Mouse (Mus musculus): ENCODE measurements around the gene Daxx. TPM values are rescaled to one million over a fixed set of nuclear protein-coding genes. Genes with fewer than 3 reads are reported as not detected.

Gene Daxx
- polyA plus RNA-seq, 1 experiment: 56.8 TPM

DNA sequence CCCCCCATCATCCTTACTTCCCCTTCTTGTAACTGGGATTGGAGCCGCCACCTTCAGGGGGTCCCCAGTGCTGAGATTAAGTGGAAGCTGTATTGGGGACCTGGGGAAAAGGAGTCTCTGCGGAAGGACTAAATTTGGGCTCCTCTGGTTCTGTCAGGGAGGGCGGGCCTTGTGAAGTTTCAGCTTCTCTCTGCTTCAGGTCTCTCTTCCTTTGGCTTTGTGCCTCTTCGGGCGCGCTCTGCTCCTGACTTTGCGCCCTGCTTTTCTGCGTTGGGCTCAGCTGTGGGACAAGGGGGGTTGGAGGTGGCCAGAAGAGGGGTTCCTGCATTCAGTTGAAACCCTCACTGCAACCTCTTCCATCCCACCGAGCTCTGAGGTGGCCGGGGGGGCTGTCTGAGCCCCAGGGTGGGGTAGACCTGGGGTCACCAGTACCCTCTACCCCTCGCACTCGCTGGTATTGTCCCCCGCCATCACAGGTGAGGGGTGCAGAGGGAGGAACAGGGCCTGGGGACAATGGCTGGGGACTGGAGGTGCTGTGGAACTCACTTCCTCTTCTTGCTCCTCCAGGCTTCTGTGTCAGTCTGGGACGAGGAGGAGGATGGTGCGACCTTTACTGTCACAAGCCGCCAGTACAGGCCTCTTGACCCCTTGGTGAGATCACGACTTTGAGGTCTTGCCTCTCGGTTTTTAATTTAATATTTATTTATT, 22.1 kb downstream of the Daxx start:
- peaks cover 4% of the 10 kb centered on the region; the same call in 1 of the 2 replicates for H3K4me1 ChIP-seq (ENCODE audit: control insufficient read depth, insufficient read depth, insufficient read length)
- H3K36me3 ChIP-seq (ENCODE audit: control insufficient read depth, insufficient read depth, low read length): peaks cover 40% of the 10 kb centered on the region
- no peaks in the 10 kb centered on the region for H3K27me3 ChIP-seq (ENCODE audit: control insufficient read depth, insufficient read depth, low read length)
- TF ChIP-seq CTCF (IDR thresholded peaks at IDR 0.05; ENCODE audit: extremely low read depth, insufficient read depth, insufficient read length, insufficient replicate concordance) (no peak), POLR2A (IDR thresholded peaks at IDR 0.05; ENCODE audit: low read depth, low read length) (no peak)
- no peak for DNase-seq (ENCODE audit: low read depth in 1 of 2, low spot score in 2 of 2)
- WGBS: 29% methylated on average over 18 of the region's 18 CpGs
- H3K27ac ChIP-seq (ENCODE audit: insufficient read depth, low read length): peak overlapping the region; percentile 98
- peak overlapping the region; percentile 84 for H3K4me3 ChIP-seq (ENCODE audit: extremely low read depth, insufficient read depth, insufficient read length)

DNA sequence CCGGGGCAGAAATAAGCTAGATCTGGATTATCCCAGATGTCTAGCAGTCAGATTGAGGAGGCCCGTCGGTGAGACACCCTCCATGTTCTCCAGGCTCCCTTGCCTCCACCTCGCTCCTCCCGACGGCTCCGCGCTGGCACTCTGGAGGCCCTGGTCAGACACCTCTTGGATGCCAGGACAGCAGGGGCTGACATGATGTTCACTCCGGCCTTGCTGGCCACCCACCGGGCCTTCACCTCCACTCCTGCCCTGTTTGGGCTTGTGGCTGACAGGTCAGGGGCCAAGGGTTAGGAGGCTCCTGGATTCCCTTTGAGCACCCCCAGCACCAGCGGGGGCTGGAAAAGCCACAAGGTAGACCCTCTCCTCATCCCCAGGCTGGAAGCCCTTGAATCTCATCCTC, 22.7 kb downstream of the Daxx start:
- no peak for DNase-seq (ENCODE audit: low read depth in 1 of 2, low spot score in 2 of 2)
- peaks cover 4% of the 10 kb centered on the region; the same call in 1 of the 2 replicates for H3K4me1 ChIP-seq (ENCODE audit: control insufficient read depth, insufficient read depth, insufficient read length)
- H3K27me3 ChIP-seq (ENCODE audit: control insufficient read depth, insufficient read depth, low read length): no peaks in the 10 kb centered on the region
- H3K27ac ChIP-seq (ENCODE audit: insufficient read depth, low read length): no peak overlapping the region
- TF ChIP-seq CTCF (IDR thresholded peaks at IDR 0.05; ENCODE audit: extremely low read depth, insufficient read depth, insufficient read length, insufficient replicate concordance): no peak
- TF ChIP-seq POLR2A (IDR thresholded peaks at IDR 0.05; ENCODE audit: low read depth, low read length): no peak
- 96% methylated on average over 11 of the region's 11 CpGs for WGBS
- H3K4me3 ChIP-seq (ENCODE audit: extremely low read depth, insufficient read depth, insufficient read length): no peak overlapping the region
- H3K36me3 ChIP-seq (ENCODE audit: control insufficient read depth, insufficient read depth, low read length): peaks cover 37% of the 10 kb centered on the region

DNA sequence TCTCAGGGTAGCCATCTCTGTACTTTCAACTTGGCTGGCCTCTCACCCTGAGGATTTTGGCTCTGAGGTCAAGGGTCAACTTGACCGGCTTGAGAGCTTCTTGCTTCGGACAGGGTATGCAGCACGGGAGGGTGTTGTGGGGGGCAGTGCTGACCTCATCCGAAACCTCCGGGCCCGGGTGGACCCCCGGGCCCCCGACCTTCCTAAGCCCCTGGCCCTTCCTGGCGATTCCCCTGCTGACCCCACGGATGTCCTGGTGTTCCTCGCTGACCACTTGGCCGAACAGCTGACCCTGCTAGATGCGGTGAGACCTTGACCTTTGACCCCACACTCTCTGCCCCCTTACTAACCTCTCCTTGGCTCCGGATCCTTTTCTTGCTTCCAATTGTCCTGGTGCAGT, 23.2 kb downstream of the Daxx start:
- Histone ChIP-seq H3K4me3 (ENCODE audit: extremely low read depth, insufficient read depth, insufficient read length) (no peak overlapping the region), H3K27ac (ENCODE audit: insufficient read depth, low read length) (no peak overlapping the region), H3K4me1 (ENCODE audit: control insufficient read depth, insufficient read depth, insufficient read length) (peaks cover 4% of the 10 kb centered on the region; the same call in 1 of the 2 replicates), H3K27me3 (ENCODE audit: control insufficient read depth, insufficient read depth, low read length) (no peaks in the 10 kb centered on the region), H3K36me3 (ENCODE audit: control insufficient read depth, insufficient read depth, low read length) (peaks cover 41% of the 10 kb centered on the region)
- 91% methylated on average over 14 of the region's 14 CpGs for WGBS
- TF ChIP-seq POLR2A (IDR thresholded peaks at IDR 0.05; ENCODE audit: low read depth, low read length): no peak
- TF ChIP-seq CTCF (IDR thresholded peaks at IDR 0.05; ENCODE audit: extremely low read depth, insufficient read depth, insufficient read length, insufficient replicate concordance): no peak
- DNase-seq (ENCODE audit: low read depth in 1 of 2, low spot score in 2 of 2): no peak

DNA sequence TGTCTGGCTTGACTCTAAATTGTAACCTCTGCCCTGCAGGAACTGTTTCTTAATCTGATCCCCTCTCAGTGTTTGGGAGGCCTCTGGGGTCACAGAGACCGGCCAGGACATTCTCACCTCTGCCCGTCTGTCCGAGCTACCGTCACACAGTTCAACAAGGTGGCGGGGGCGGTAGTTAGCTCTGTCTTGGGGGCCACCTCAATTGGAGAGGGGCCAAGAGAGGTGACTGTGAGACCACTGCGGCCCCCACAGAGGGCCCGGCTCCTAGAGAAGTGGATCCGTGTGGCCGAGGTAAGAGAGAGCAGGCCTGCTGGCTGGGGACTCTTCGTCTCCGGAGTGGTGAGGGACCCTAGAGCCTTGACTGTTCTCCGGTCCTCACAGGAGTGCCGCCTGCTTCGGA, 23.8 kb downstream of the Daxx start:
- Histone ChIP-seq H3K4me3 (ENCODE audit: extremely low read depth, insufficient read depth, insufficient read length) (no peak overlapping the region), H3K27me3 (ENCODE audit: control insufficient read depth, insufficient read depth, low read length) (no peaks in the 10 kb centered on the region), H3K27ac (ENCODE audit: insufficient read depth, low read length) (no peak overlapping the region), H3K36me3 (ENCODE audit: control insufficient read depth, insufficient read depth, low read length) (peaks cover 42% of the 10 kb centered on the region), H3K4me1 (ENCODE audit: control insufficient read depth, insufficient read depth, insufficient read length) (peaks cover 4% of the 10 kb centered on the region; the same call in 1 of the 2 replicates)
- TF ChIP-seq POLR2A (IDR thresholded peaks at IDR 0.05; ENCODE audit: low read depth, low read length) (no peak), CTCF (IDR thresholded peaks at IDR 0.05; ENCODE audit: extremely low read depth, insufficient read depth, insufficient read length, insufficient replicate concordance) (no peak)
- WGBS: 95% methylated on average over 15 of the region's 15 CpGs
- no peak for DNase-seq (ENCODE audit: low read depth in 1 of 2, low spot score in 2 of 2)

DNA sequence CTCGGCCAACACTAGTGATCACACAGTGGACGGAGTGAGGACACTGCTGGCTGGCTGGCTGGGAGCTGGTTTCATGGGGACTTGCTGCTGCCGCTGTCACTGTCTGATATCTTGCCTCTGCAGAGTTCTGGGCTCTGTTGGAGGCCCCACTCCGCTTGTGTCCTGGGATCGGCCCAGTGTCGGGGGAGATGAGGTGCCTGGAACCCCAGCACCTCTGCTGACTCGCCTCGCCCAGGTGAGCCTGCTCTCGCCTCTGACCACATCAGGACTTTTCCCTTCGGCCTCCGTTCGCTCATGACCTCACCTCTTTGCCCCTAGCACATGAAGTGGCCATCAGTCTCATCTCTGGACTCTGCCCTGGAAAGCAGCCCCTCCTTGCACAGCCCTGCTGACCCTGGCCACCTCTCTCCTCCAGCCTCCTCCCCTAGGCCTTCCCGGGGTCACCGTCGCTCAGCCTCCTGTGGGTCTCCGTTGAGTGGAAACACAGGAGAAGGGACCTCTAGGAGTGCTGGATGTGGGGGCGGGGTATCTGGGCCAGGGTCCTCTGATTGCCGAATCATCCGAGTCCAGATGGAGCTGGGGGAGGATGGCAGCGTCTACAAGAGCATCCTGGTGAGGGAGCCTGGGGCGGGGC, 26.3 kb downstream of the Daxx start:
- no peak overlapping the region for H3K27ac ChIP-seq (ENCODE audit: insufficient read depth, low read length)
- no peak for DNase-seq (ENCODE audit: low read depth in 1 of 2, low spot score in 2 of 2)
- no peak for TF ChIP-seq POLR2A (IDR thresholded peaks at IDR 0.05; ENCODE audit: low read depth, low read length)
- TF ChIP-seq CTCF (IDR thresholded peaks at IDR 0.05; ENCODE audit: extremely low read depth, insufficient read depth, insufficient read length, insufficient replicate concordance): no peak
- peaks cover 10% of the 10 kb centered on the region; the same call in 1 of the 2 replicates for H3K4me1 ChIP-seq (ENCODE audit: control insufficient read depth, insufficient read depth, insufficient read length)
- H3K4me3 ChIP-seq (ENCODE audit: extremely low read depth, insufficient read depth, insufficient read length): no peak overlapping the region
- peaks cover 43% of the 10 kb centered on the region for H3K36me3 ChIP-seq (ENCODE audit: control insufficient read depth, insufficient read depth, low read length)
- no peaks in the 10 kb centered on the region for H3K27me3 ChIP-seq (ENCODE audit: control insufficient read depth, insufficient read depth, low read length)
- 90% methylated on average over 21 of the region's 21 CpGs for whole genome bisulfite sequencing

DNA sequence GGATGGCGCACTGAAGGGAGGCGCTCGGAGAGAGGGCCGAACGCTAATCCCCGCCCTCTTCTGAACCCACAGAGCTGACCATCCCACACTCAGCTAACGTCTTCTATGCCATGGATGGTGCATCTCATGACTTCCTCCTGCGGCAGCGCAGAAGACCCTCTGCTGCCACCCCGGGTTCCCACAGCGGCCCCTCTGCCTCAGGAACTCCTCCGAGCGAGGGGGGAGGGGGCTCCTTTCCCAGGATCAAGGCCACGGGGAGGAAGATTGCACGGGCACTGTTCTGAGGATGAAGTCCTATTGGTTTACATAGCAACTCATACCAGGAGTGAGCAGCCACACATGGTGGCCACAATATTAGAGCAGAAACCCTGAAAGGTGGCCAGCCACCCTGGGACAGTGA, 27.8 kb downstream of the Daxx start:
- 93% methylated on average over 15 of the region's 15 CpGs for WGBS

DNA sequence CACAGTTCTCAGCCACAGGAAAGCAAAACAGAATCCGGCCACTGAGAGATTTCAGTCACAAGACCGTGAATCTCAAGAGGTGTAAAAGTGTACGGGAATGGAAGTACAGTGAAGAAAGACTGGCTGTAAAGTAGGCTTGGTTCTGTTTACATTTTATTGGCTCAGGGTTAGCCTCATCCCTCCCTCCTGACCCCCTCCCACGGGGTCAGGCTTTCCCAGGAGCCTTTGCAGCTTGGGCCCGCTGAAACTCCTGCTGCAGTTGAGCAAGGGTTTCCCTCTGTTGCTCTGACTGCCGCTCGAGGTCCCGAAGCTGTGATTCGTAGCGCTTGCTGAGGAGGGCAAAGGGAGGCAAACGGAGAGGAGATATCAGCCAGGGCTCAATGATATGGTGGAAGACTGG, 29.6 kb downstream of the Daxx start:
- WGBS: 82% methylated on average over 11 of the region's 11 CpGs
- H3K27ac ChIP-seq (ENCODE audit: insufficient read depth, low read length): no peak overlapping the region
- peaks cover 14% of the 10 kb centered on the region; the same call in 1 of the 2 replicates for H3K4me1 ChIP-seq (ENCODE audit: control insufficient read depth, insufficient read depth, insufficient read length)
- TF ChIP-seq POLR2A (IDR thresholded peaks at IDR 0.05; ENCODE audit: low read depth, low read length) (no peak), CTCF (IDR thresholded peaks at IDR 0.05; ENCODE audit: extremely low read depth, insufficient read depth, insufficient read length, insufficient replicate concordance) (no peak)
- H3K4me3 ChIP-seq (ENCODE audit: extremely low read depth, insufficient read depth, insufficient read length): no peak overlapping the region
- DNase-seq (ENCODE audit: low read depth in 1 of 2, low spot score in 2 of 2): no peak
- no peaks in the 10 kb centered on the region for H3K27me3 ChIP-seq (ENCODE audit: control insufficient read depth, insufficient read depth, low read length)
- peaks cover 29% of the 10 kb centered on the region for H3K36me3 ChIP-seq (ENCODE audit: control insufficient read depth, insufficient read depth, low read length)

More for the DNA sequence above, 27.8 kb downstream of the Daxx start:
- TF ChIP-seq POLR2A (IDR thresholded peaks at IDR 0.05; ENCODE audit: low read depth, low read length) (no peak), CTCF (IDR thresholded peaks at IDR 0.05; ENCODE audit: extremely low read depth, insufficient read depth, insufficient read length, insufficient replicate concordance) (no peak)
- no peak for DNase-seq (ENCODE audit: low read depth in 1 of 2, low spot score in 2 of 2)
- Histone ChIP-seq H3K4me1 (ENCODE audit: control insufficient read depth, insufficient read depth, insufficient read length) (peaks cover 14% of the 10 kb centered on the region; the same call in 1 of the 2 replicates), H3K27ac (ENCODE audit: insufficient read depth, low read length) (no peak overlapping the region), H3K4me3 (ENCODE audit: extremely low read depth, insufficient read depth, insufficient read length) (no peak overlapping the region), H3K36me3 (ENCODE audit: control insufficient read depth, insufficient read depth, low read length) (peaks cover 42% of the 10 kb centered on the region), H3K27me3 (ENCODE audit: control insufficient read depth, insufficient read depth, low read length) (no peaks in the 10 kb centered on the region)
